Mouse (Mus musculus): Measurements from ENCODE around the gene Spata31d1c.

Spata31d1c gene

GRCm38 (mm10) chr13:65032758-65033157 lies at the start of gene Spata31d1c:
Spata31d1c (plus strand) TSS chr13:65033058.
- no peak for DNase-seq (ENCODE audit: extremely low read depth, insufficient read length, low spot score)

GRCm38 (mm10) chr13:64988828-64989227 lies 44.0 kb upstream of the Spata31d1c start:
- no peak for DNase-seq (ENCODE audit: extremely low read depth, insufficient read length, low spot score)

GRCm38 (mm10) chr13:65005414-65005813 lies 27.4 kb upstream of the Spata31d1c start:
- DNase-seq (ENCODE audit: extremely low read depth, insufficient read length, low spot score) = no peak

- DNase-seq (ENCODE audit: extremely low read depth, insufficient read length, low spot score) = no peak
These were observed 26.1 kb upstream of the Spata31d1c start for GRCm38 (mm10) chr13:65006760-65007159.

GRCm38 (mm10) chr13:65007971-65008370 lies 24.9 kb upstream of the Spata31d1c start:
- DNase-seq (ENCODE audit: extremely low read depth, insufficient read length, low spot score) = no peak

- no peak for DNase-seq (ENCODE audit: extremely low read depth, insufficient read length, low spot score)
These were observed 21.7 kb upstream of the Spata31d1c start for GRCm38 (mm10) chr13:65011052-65011738.

- DNase-seq (ENCODE audit: extremely low read depth, insufficient read length, low spot score) = no peak
These were observed 2.2 kb downstream of the Spata31d1c start for GRCm38 (mm10) chr13:65035057-65035456.

GRCm38 (mm10) chr13:65052660-65053059 lies 19.8 kb downstream of the Spata31d1c start, which contains the start of gene Prss47:
Prss47 (minus strand) TSS chr13:65052760.
- DNase-seq (ENCODE audit: extremely low read depth, insufficient read length, low spot score) = no peak

- DNase-seq (ENCODE audit: extremely low read depth, insufficient read length, low spot score) = no peak
These were observed 37.1 kb downstream of the Spata31d1c start for GRCm38 (mm10) chr13:65069969-65070368.

Measured in 3134 (cell line).